Mouse (Mus musculus) embryonic facial prominence, embryonic 13.5 days (tissue): ENCODE measurements at regions not wholly inside any gene's neighbourhood (a gene's known extent, or its start where the extent isn't known, plus 50 kb on each side); places are given as distances from the start of the nearest gene placed in this dataset.

Experiments
- ATAC-seq: fragments of 200-750 bp; cut with Nextera tagmentation; 2 replicates; pipeline ENCODE4 v1.8.0; 2017; ENCODE audit warnings: low read depth; ENCODE audit not compliant: insufficient number of reproducible peaks, insufficient read depth, low FRiP score, low TSS enrichment
- H3K27ac ChIP-seq: fragments of 300-500 bp; sonication (generic); 2 replicates; pipeline ENCODE4 v1.5.1; 2015; ENCODE audit warnings: moderate library complexity, mild to moderate bottlenecking, inconsistent platforms
- H3K27me3 ChIP-seq: fragments of 300-500 bp; sonication (generic); 2 replicates; pipeline ENCODE4 v1.6.1; 2015; ENCODE audit warnings: mild to moderate bottlenecking, inconsistent platforms
- H3K36me3 ChIP-seq: fragments of 300-500 bp; sonication (generic); 2 replicates; pipeline ENCODE4 v1.6.1; 2015; ENCODE audit warnings: mild to moderate bottlenecking, inconsistent platforms
- H3K4me1 ChIP-seq: fragments of 300-500 bp; sonication (generic); 2 replicates; pipeline ENCODE4 v1.6.1; 2015; ENCODE audit warnings: inconsistent platforms
- H3K4me2 ChIP-seq: fragments of 300-500 bp; sonication (generic); 2 replicates; pipeline ENCODE4 v1.6.1; 2015; ENCODE audit warnings: moderate library complexity, mild to moderate bottlenecking, inconsistent platforms
- H3K4me3 ChIP-seq: fragments of 300-500 bp; sonication (generic); 2 replicates; pipeline ENCODE4 v1.5.1; 2015; ENCODE audit warnings: mild to moderate bottlenecking, inconsistent platforms
- H3K9ac ChIP-seq: fragments of 300-500 bp; sonication (generic); 2 replicates; pipeline ENCODE4 v1.6.1; 2015; ENCODE audit warnings: mild to moderate bottlenecking, inconsistent platforms
- H3K9me3 ChIP-seq: fragments of 300-500 bp; sonication (generic); 2 replicates; pipeline ENCODE4 v1.6.1; 2016; ENCODE audit warnings: inconsistent platforms
- WGBS: fragments of 180-500 bp; shearing (Covaris S2); methylation state at CpG from one replicate; pipeline ENCODE4 v1.1.7; 2015; ENCODE audit warnings: mixed read lengths; 5-methylcytosine and 5-hydroxymethylcytosine counted together

DNA sequence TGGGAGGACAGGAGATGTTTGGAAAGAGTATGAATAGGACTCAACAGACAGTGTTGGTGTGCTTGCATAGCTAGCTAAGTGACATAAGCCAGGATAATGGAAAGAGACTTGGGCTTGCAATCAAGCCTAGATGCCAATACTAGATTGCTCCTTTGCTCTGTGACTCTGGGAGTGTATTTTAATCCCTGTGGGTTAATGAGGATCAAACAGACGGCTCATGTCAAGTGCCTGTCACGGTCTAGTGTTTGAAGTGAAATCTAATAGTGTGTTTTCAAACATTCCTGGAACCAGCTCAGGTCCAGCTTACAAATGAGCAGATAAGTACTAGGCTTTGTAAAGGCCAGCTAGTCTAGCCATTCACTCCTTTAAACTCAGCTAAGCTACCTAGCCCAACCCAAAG, 64.1 kb upstream of the Ranbp3l start:
- no peak overlapping the region for H3K4me2 ChIP-seq
- no peaks in the 10 kb centered on the region for H3K9me3 ChIP-seq
- H3K36me3 ChIP-seq = no peaks in the 10 kb centered on the region
- no peak overlapping the region for H3K4me3 ChIP-seq
- no peaks in the 10 kb centered on the region for H3K27me3 ChIP-seq
- no peak overlapping the region for H3K9ac ChIP-seq
- 38% methylated on average over 2 of the region's 2 CpGs for WGBS
- H3K27ac ChIP-seq = no peak overlapping the region
- no peaks in the 10 kb centered on the region for H3K4me1 ChIP-seq
- ATAC-seq = no peak

- ATAC-seq = no peak
- H3K27me3 ChIP-seq = no peaks in the 10 kb centered on the region
- H3K27ac ChIP-seq = no peak overlapping the region
- H3K9ac ChIP-seq = no peak overlapping the region
- H3K4me1 ChIP-seq = no peaks in the 10 kb centered on the region
- H3K9me3 ChIP-seq = no peaks in the 10 kb centered on the region
- no peak overlapping the region for H3K4me3 ChIP-seq
- WGBS = 90% methylated on average over 11 of the region's 11 CpGs
- no peak overlapping the region for H3K4me2 ChIP-seq
- no peaks in the 10 kb centered on the region for H3K36me3 ChIP-seq
Observed at GRCm38 (mm10) chr15:8897487-8898158, 70.1 kb upstream of the Ranbp3l start.

GRCm38 (mm10) chr15:8896856-8897255, 70.9 kb upstream of the Ranbp3l start:
- Histone ChIP-seq H3K4me2 (no peak overlapping the region), H3K9ac (no peak overlapping the region), H3K36me3 (no peaks in the 10 kb centered on the region), H3K4me1 (no peaks in the 10 kb centered on the region), H3K27me3 (no peaks in the 10 kb centered on the region), H3K9me3 (no peaks in the 10 kb centered on the region), H3K27ac (no peak overlapping the region), H3K4me3 (no peak overlapping the region)
- WGBS = 78% methylated on average over 2 of the region's 2 CpGs
- no peak for ATAC-seq

GRCm38 (mm10) chr15:8896391-8896790, 71.4 kb upstream of the Ranbp3l start:
- H3K27me3 ChIP-seq = no peaks in the 10 kb centered on the region
- H3K4me3 ChIP-seq = no peak overlapping the region
- H3K36me3 ChIP-seq = no peaks in the 10 kb centered on the region
- no peak overlapping the region for H3K27ac ChIP-seq
- no peak overlapping the region for H3K4me2 ChIP-seq
- H3K9me3 ChIP-seq = no peaks in the 10 kb centered on the region
- ATAC-seq = no peak
- H3K9ac ChIP-seq = no peak overlapping the region
- no peaks in the 10 kb centered on the region for H3K4me1 ChIP-seq
- WGBS = 61% methylated on average over 12 of the region's 12 CpGs

- Histone ChIP-seq H3K36me3 (no peaks in the 10 kb centered on the region), H3K27ac (no peak overlapping the region), H3K27me3 (no peaks in the 10 kb centered on the region), H3K4me1 (no peaks in the 10 kb centered on the region; the same call in 1 of the 2 replicates), H3K9ac (no peak overlapping the region), H3K4me3 (no peak overlapping the region), H3K4me2 (no peak overlapping the region), H3K9me3 (no peaks in the 10 kb centered on the region)
- ATAC-seq = no peak
- 93% methylated on average over 3 of the region's 3 CpGs for WGBS
Observed at GRCm38 (mm10) chr15:8885585-8885984, 82.2 kb upstream of the Ranbp3l start.

- WGBS = 39% methylated on average over 18 of the region's 18 CpGs
- ATAC-seq = no peak
- Histone ChIP-seq H3K36me3 (no peaks in the 10 kb centered on the region), H3K4me3 (peak overlapping the region; percentile 17; the same call in 1 of the 2 replicates), H3K27me3 (no peaks in the 10 kb centered on the region), H3K9me3 (no peaks in the 10 kb centered on the region), H3K9ac (no peak overlapping the region), H3K4me1 (no peaks in the 10 kb centered on the region; the same call in 1 of the 2 replicates), H3K27ac (no peak overlapping the region), H3K4me2 (peak overlapping the region; percentile 49)
Observed at GRCm38 (mm10) chr15:8884608-8885467, 82.9 kb upstream of the Ranbp3l start.

- Histone ChIP-seq H3K9me3 (no peaks in the 10 kb centered on the region), H3K9ac (no peak overlapping the region), H3K36me3 (no peaks in the 10 kb centered on the region), H3K27me3 (no peaks in the 10 kb centered on the region), H3K4me1 (no peaks in the 10 kb centered on the region; the same call in 1 of the 2 replicates), H3K4me3 (no peak overlapping the region), H3K4me2 (no peak overlapping the region), H3K27ac (no peak overlapping the region)
- WGBS = 52% methylated on average over 9 of the region's 9 CpGs
- ATAC-seq = no peak
Observed at GRCm38 (mm10) chr15:8882880-8883539, 84.7 kb upstream of the Ranbp3l start.

- Histone ChIP-seq H3K9ac (no peak overlapping the region), H3K4me3 (no peak overlapping the region), H3K27me3 (no peaks in the 10 kb centered on the region), H3K36me3 (no peaks in the 10 kb centered on the region), H3K4me1 (no peaks in the 10 kb centered on the region), H3K4me2 (no peak overlapping the region), H3K27ac (no peak overlapping the region), H3K9me3 (no peaks in the 10 kb centered on the region)
- 75% methylated on average over 9 of the region's 9 CpGs for WGBS
- no peak for ATAC-seq
Observed at GRCm38 (mm10) chr15:8874884-8875493, 92.8 kb upstream of the Ranbp3l start.

GRCm38 (mm10) chr15:8868021-8868420, 99.7 kb upstream of the Ranbp3l start:
- no peak overlapping the region for H3K4me2 ChIP-seq
- no peak overlapping the region for H3K9ac ChIP-seq
- no peaks in the 10 kb centered on the region for H3K36me3 ChIP-seq
- ATAC-seq = no peak
- no peaks in the 10 kb centered on the region for H3K27me3 ChIP-seq
- H3K4me3 ChIP-seq = no peak overlapping the region
- no peaks in the 10 kb centered on the region for H3K9me3 ChIP-seq
- 94% methylated on average over 2 of the region's 2 CpGs for WGBS
- peaks cover 7% of the 10 kb centered on the region for H3K4me1 ChIP-seq
- no peak overlapping the region for H3K27ac ChIP-seq

DNA sequence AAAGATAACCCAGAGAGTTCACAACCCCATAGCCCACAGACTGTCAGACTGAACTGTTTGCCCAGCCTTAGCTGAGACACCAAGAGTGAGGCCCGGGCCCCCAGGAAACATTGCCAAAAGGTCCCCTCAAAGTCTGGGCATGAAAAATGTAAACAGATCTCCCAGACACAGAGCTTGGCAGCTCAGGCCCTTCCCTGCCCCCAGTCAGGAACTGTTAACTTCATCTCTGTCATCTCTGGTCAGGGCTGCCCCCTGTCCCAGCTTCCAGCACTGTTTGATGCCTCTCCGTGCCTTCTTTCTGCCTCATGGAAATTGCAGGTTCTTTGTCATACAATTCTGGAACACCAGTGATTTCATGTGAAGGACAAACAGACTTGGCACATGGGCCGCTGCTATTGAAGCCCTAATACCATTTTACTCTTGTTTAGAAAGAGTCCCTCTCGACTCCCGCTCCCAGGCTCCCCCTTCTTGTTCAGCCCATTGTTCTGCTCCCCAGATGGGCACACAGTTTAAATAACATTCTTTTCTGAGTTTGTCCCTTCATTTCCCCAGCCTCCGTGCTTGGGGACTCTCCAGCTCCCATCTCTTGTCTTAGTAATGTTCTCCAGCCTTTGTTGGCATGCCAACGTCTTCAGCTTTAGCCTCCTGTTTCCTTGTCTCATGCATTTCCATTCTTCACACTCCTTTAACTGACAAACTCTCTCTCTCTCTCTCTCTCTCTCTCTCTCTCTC, 100.4 kb upstream of the Ranbp3l start:
- no peak overlapping the region for H3K4me3 ChIP-seq
- no peaks in the 10 kb centered on the region for H3K9me3 ChIP-seq
- no peak overlapping the region for H3K9ac ChIP-seq
- no peak for ATAC-seq
- H3K36me3 ChIP-seq = no peaks in the 10 kb centered on the region
- H3K27me3 ChIP-seq = no peaks in the 10 kb centered on the region
- H3K4me2 ChIP-seq = no peak overlapping the region
- WGBS = 56% methylated on average over 7 of the region's 7 CpGs
- H3K27ac ChIP-seq = no peak overlapping the region
- peaks cover 7% of the 10 kb centered on the region for H3K4me1 ChIP-seq
